Mouse (Mus musculus): ENCODE data around the gene Psmd6. TPM values are rescaled to one million over a fixed set of nuclear protein-coding genes. Genes with fewer than 3 reads are reported as not detected.

Psmd6 gene
- total RNA-seq, 2 experiments from 2014 or later: 84.9 to 85.6 TPM

- no peak for DNase-seq
- intact Hi-C loops (cut with DNase I): no loop called here
Measured at GRCm38 (mm10) chr14:14066241-14066640, 54.5 kb downstream of the Psmd6 start.

DNA sequence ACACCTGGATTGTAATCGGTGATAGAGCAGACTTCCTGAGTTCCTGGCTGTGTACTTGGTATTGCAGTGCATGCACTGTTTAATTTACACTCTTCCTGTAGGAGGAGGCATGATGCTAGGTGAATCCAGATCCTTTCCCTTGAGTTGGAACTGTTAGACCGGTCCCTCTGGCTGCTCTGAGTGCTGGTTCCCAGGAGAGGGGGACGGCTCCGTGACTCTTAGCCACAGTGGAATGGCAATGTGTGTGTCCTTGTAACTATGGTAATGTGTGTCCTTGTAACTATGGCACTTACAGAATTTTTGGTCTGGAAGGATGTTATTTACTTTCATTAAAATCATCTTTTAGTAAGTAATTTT lies 55.7 kb downstream of the Psmd6 start:
- intact Hi-C loops (cut with DNase I): no loop called here
- no peak for DNase-seq

DNA sequence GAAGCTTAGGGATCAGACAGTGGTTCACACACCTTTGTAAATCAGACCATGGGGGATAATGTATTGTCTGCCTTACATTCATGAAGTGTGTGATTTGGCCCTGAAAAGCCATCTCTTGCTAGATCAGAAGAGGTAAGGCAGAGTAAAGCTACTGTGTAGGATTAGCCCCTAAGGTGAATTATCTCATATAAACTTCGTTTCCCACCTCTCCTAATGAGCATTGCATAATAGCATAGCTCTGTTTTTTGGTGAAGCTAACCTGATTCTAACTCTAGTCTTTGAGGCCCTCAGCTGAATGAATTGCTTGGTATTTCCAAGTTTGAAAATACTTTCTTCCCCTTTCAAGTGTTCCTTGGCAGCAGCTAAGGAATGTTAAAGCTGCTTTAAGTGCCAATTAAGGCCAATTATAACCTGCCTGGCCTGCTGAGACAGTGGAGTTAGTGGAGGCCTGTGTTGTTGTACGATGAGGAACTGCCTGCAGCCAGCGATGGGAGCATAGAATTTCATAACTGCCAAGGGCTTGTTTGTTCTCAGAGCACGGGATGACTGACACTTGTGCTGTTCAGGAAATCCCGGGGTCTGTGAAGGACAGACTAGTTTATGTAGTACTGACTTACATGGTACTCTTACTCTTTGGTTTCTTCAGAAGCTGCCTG lies 56.2 kb downstream of the Psmd6 start:
- no peak for DNase-seq
- intact Hi-C loops (cut with DNase I): no loop called here

- intact Hi-C loops (cut with DNase I): no loop called here
Measured at GRCm38 (mm10) chr14:14063382-14063781, 57.4 kb downstream of the Psmd6 start.

DNA sequence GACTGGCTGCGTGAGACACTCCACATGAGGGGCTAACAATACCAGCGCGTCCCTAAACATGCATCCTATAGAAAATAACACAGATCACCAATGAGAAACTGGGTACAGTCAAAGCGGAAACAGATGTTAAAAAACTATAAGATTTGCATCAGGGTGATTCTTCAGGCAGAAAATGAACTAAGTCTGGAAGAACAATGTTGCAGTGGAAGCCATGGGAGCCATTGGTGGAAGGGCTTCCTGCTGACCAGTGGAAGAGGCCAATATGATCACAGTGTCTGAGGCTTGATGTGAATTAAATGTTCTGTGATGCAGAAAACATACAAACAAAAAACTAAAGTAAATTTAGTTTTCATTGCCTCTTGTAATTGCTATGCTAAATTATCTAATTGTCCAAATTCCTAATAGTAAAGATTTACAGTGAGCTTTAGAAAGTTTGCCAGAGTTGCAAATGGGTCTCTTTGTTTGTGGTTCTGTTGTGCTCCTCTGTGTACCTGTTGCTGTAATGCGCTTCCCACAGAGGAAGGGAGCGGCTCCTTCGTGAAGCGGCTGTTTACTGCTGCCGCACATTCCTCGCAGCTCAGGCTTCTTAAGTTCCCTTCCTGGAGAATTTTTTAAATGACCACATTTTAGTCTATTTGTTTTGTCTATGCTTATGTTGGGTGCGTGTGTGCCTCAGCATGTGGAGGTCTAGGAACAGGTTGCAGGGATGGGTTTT lies 58.1 kb downstream of the Psmd6 start:
- no peak for DNase-seq
- intact Hi-C loops (cut with DNase I): no loop called here

More at GRCm38 (mm10) chr14:14063382-14063781, 57.4 kb downstream of the Psmd6 start:
- DNase-seq: no peak

Other genes with a start within 250 kb of the Psmd6 start
- gene Gm281, start 206.5 kb downstream of the Psmd6 start, total RNA-seq (2021): not detected
- 10 to 100 TPM; 16.7 to 17.9 TPM for gene Atxn7, start 159.5 kb downstream of the Psmd6 start, total RNA-seq (2021)
- gene Thoc7, start 159.1 kb downstream of the Psmd6 start, total RNA-seq (2021): 100 to 1,000 TPM in 1 of 2 experiments, 10 to 100 TPM in 1; 93.5 to 102 TPM
- gene Olfr720, start 65.9 kb upstream of the Psmd6 start, total RNA-seq (2021): not detected
- not detected for gene Olfr31, start 201.8 kb upstream of the Psmd6 start, total RNA-seq (2021)
- 1 to 10 TPM; 5.4 to 7.4 TPM for gene Il3ra, start 225.3 kb upstream of the Psmd6 start, total RNA-seq (2021)